Mouse (Mus musculus) cerebellum, adult 2 months (tissue): Measurements from ENCODE around the gene Mpzl3. TPM values are rescaled to one million over a fixed set of nuclear protein-coding genes. Genes with fewer than 3 reads are reported as not detected.
"Not testable (repeated sequence)": the region's sequence is repeated elsewhere in the genome, so short reads cannot be mapped to it uniquely, and the experiment has no call there.

ENCODE experiments used
- DNase-seq, 2 experiments: peaks; one replicate each; pipeline ENCODE4 v3.0.0; 2021
- H3K27ac ChIP-seq: fragments of 200-500 bp; 2 replicates; pipeline ENCODE4 v1.5.1; 2012; ENCODE audit warnings: low read length, control low read depth, inconsistent platforms; ENCODE audit not compliant: insufficient read depth
- H3K27me3 ChIP-seq: fragments of 200-500 bp; 2 replicates; pipeline ENCODE4 v1.6.1; 2012; ENCODE audit warnings: inconsistent platforms, mild to moderate bottlenecking, low read length, moderate library complexity; ENCODE audit not compliant: control insufficient read depth, insufficient read depth
- H3K4me1 ChIP-seq: fragments of 200-500 bp; 2 replicates; pipeline ENCODE4 v1.6.1; 2011; ENCODE audit warnings: low read length; ENCODE audit not compliant: control insufficient read depth, insufficient read depth
- H3K4me3 ChIP-seq: fragments of 200-500 bp; replicated peaks from 2 replicates; pipeline ENCODE3; 2011; ENCODE audit warnings: mild to moderate bottlenecking, low read depth, low read length, control low read depth; ENCODE audit not compliant: insufficient read depth
- CTCF ChIP-seq: fragments of 200-500 bp; IDR thresholded peaks from 2 replicates; pipeline ENCODE4 v1.5.1; 2011; ENCODE audit warnings: low read depth, mild to moderate bottlenecking, control low read depth, low read length, moderate library complexity, borderline replicate concordance; ENCODE audit not compliant: insufficient read depth
- POLR2A ChIP-seq: fragments of 200-500 bp; IDR thresholded peaks from 2 replicates; pipeline ENCODE4 v1.6.1; 2011; ENCODE audit warnings: low read length, control low read depth, borderline replicate concordance; ENCODE audit not compliant: insufficient read depth
- WGBS: fragments of 180-500 bp; shearing (Covaris S2); methylation state at CpG from one replicate; pipeline ENCODE4 v1.1.7; 2018; 5-methylcytosine and 5-hydroxymethylcytosine counted together
- polyA plus RNA-seq: library from polyadenylated mRNA; depleted of rRNA; stranded (reverse); fragments of >200 nt; gene quantifications from 2 replicates; pipeline ENCODE4 v1.2.3, GENCODE M21; 2012

The Mpzl3 gene
- polyA plus RNA-seq, 1 experiment: 7.4 TPM

GRCm38 (mm10) chr9:45018031-45018430, 37.0 kb upstream of the Mpzl3 start:
- Histone ChIP-seq H3K4me1 (no peaks in the 10 kb centered on the region), H3K27ac (no peak overlapping the region), H3K27me3 (no peaks in the 10 kb centered on the region), H3K4me3 (no peak overlapping the region)
- WGBS: 83% methylated on average over 11 of the region's 11 CpGs
- DNase-seq: no peak
- no peak for TF ChIP-seq CTCF
- TF ChIP-seq POLR2A: no peak

- no peak overlapping the region for H3K27ac ChIP-seq
- WGBS: 8% methylated on average over 3 of the region's 3 CpGs
Measured at GRCm38 (mm10) chr9:45022800-45023199, 32.2 kb upstream of the Mpzl3 start.

GRCm38 (mm10) chr9:45023638-45024037, 31.3 kb upstream of the Mpzl3 start:
- H3K27ac ChIP-seq: no peak overlapping the region
- H3K27me3 ChIP-seq: no peaks in the 10 kb centered on the region; the same call in 1 of the 2 replicates
- 60% methylated on average over 3 of the region's 3 CpGs for WGBS
- no peaks in the 10 kb centered on the region for H3K4me1 ChIP-seq
- H3K4me3 ChIP-seq: no peak overlapping the region
- TF ChIP-seq CTCF: no peak
- TF ChIP-seq POLR2A: no peak
- DNase-seq: no peak

More at GRCm38 (mm10) chr9:45022800-45023199, 32.2 kb upstream of the Mpzl3 start:
- Histone ChIP-seq H3K27me3 (no peaks in the 10 kb centered on the region; the same call in 1 of the 2 replicates), H3K4me1 (no peaks in the 10 kb centered on the region), H3K4me3 (no peak overlapping the region)
- DNase-seq: peak; percentile 64 to 68
- TF ChIP-seq POLR2A (no peak), CTCF (peak; percentile 86)

GRCm38 (mm10) chr9:45024187-45024586, 30.8 kb upstream of the Mpzl3 start:
- no peak for TF ChIP-seq POLR2A
- TF ChIP-seq CTCF: no peak
- no peak for DNase-seq
- 90% methylated on average over 2 of the region's 2 CpGs for WGBS
- H3K27ac ChIP-seq: no peak overlapping the region
- no peaks in the 10 kb centered on the region for H3K4me1 ChIP-seq
- no peaks in the 10 kb centered on the region; the same call in 1 of the 2 replicates for H3K27me3 ChIP-seq
- no peak overlapping the region for H3K4me3 ChIP-seq

GRCm38 (mm10) chr9:45027376-45027775, 27.6 kb upstream of the Mpzl3 start:
- no peak overlapping the region for H3K27ac ChIP-seq
- TF ChIP-seq POLR2A (no peak), CTCF (no peak)
- no peaks in the 10 kb centered on the region for H3K4me1 ChIP-seq
- H3K4me3 ChIP-seq: no peak overlapping the region
- no peaks in the 10 kb centered on the region; the same call in 1 of the 2 replicates for H3K27me3 ChIP-seq
- 40% methylated on average over 8 of the region's 8 CpGs for WGBS
- no peak for DNase-seq

- TF ChIP-seq CTCF (no peak), POLR2A (no peak)
- 63% methylated on average over 6 of the region's 6 CpGs for WGBS
Measured at GRCm38 (mm10) chr9:45030341-45030740, 24.6 kb upstream of the Mpzl3 start.

GRCm38 (mm10) chr9:45032261-45032660, 22.7 kb upstream of the Mpzl3 start:
- TF ChIP-seq POLR2A (no peak), CTCF (no peak)
- H3K27me3 ChIP-seq: no peaks in the 10 kb centered on the region
- no peak overlapping the region for H3K4me3 ChIP-seq
- WGBS: 46% methylated on average over 2 of the region's 2 CpGs
- H3K27ac ChIP-seq: no peak overlapping the region
- no peaks in the 10 kb centered on the region for H3K4me1 ChIP-seq
- no peak for DNase-seq

More at GRCm38 (mm10) chr9:45030341-45030740, 24.6 kb upstream of the Mpzl3 start:
- H3K4me1 ChIP-seq: no peaks in the 10 kb centered on the region
- no peak overlapping the region for H3K4me3 ChIP-seq
- H3K27ac ChIP-seq: no peak overlapping the region
- no peaks in the 10 kb centered on the region; the same call in 1 of the 2 replicates for H3K27me3 ChIP-seq
- no peak for DNase-seq

- Histone ChIP-seq H3K27ac (no peak overlapping the region), H3K4me1 (no peaks in the 10 kb centered on the region), H3K27me3 (no peaks in the 10 kb centered on the region), H3K4me3 (no peak overlapping the region)
- 83% methylated on average over 3 of the region's 3 CpGs for WGBS
- no peak for TF ChIP-seq CTCF
- TF ChIP-seq POLR2A: no peak
- DNase-seq: no peak
Measured at GRCm38 (mm10) chr9:45034526-45034925, 20.5 kb upstream of the Mpzl3 start.

GRCm38 (mm10) chr9:45037803-45038202, 17.2 kb upstream of the Mpzl3 start:
- not testable (repeated sequence) for H3K4me3 ChIP-seq, H3K27ac ChIP-seq, H3K27me3 ChIP-seq, H3K4me1 ChIP-seq, DNase-seq
- WGBS: 76% methylated on average over 1 of the region's 1 CpGs
